Mouse (Mus musculus) midbrain, postnatal 0 days (tissue): ENCODE measurements around the gene Tspyl4. TPM values are rescaled to one million over a fixed set of nuclear protein-coding genes. Genes with fewer than 3 reads are reported as not detected.
"Not testable (repeated sequence)": the region's sequence is repeated elsewhere in the genome, so short reads cannot be mapped to it uniquely, and the experiment has no call there.

Source experiments
- ATAC-seq: fragments of 200-750 bp; cut with Nextera tagmentation; 2 replicates; pipeline ENCODE4 v1.8.0; 2017; ENCODE audit warnings: moderate number of reproducible peaks, mild to moderate bottlenecking, moderate TSS enrichment, moderate library complexity; ENCODE audit not compliant: low FRiP score
- DNase-seq: peaks from one replicate; pipeline ENCODE4 v3.0.0-alpha.2; 2015; ENCODE audit warnings: low spot score
- H3K27ac ChIP-seq: fragments of 300-500 bp; sonication (generic); 2 replicates; pipeline ENCODE4 v1.5.1; 2014; ENCODE audit warnings: low read depth, mild to moderate bottlenecking, low read length, mixed read lengths
- H3K27me3 ChIP-seq: fragments of 300-500 bp; sonication (generic); 2 replicates; pipeline ENCODE4 v1.6.1; 2014; ENCODE audit warnings: low read length, control low read depth, mixed read lengths; ENCODE audit not compliant: insufficient read depth
- H3K36me3 ChIP-seq: fragments of 300-500 bp; sonication (generic); 2 replicates; pipeline ENCODE4 v1.6.1; 2014; ENCODE audit warnings: low read length, control low read depth, mixed read lengths; ENCODE audit not compliant: insufficient read depth
- H3K4me1 ChIP-seq: fragments of 300-500 bp; sonication (generic); 2 replicates; pipeline ENCODE4 v1.6.1; 2014; ENCODE audit warnings: mild to moderate bottlenecking, control low read depth, antibody characterized with exemption, low read length, mixed read lengths; ENCODE audit not compliant: insufficient read depth
- H3K4me2 ChIP-seq: fragments of 300-500 bp; sonication (generic); 2 replicates; pipeline ENCODE4 v1.6.1; 2014; ENCODE audit warnings: low read depth, mild to moderate bottlenecking, low read length, mixed read lengths; ENCODE audit not compliant: poor library complexity, severe bottlenecking
- H3K4me3 ChIP-seq: fragments of 300-500 bp; sonication (generic); 2 replicates; pipeline ENCODE4 v1.5.1; 2014; ENCODE audit warnings: low read depth, mild to moderate bottlenecking, low read length, moderate library complexity
- H3K9ac ChIP-seq: fragments of 300-500 bp; sonication (generic); replicated peaks from 2 replicates; pipeline ENCODE4 v1.6.1; 2014; ENCODE audit warnings: mild to moderate bottlenecking, low read length, moderate library complexity, mixed read lengths; ENCODE audit not compliant: poor library complexity, severe bottlenecking
- H3K9me3 ChIP-seq: fragments of 300-500 bp; sonication (generic); 2 replicates; pipeline ENCODE4 v1.6.1; 2016; ENCODE audit warnings: low read length, control low read depth
- CTCF ChIP-seq: IDR thresholded peaks from 2 replicates; pipeline ENCODE4 v1.5.1; 2016; ENCODE audit warnings: antibody characterized with exemption, mild to moderate bottlenecking
- WGBS: fragments of 180-500 bp; shearing (Covaris S2); extraction: QIAGEN DNeasy Blood & Tissue Kit; methylation state at CpG from one replicate; pipeline ENCODE4 v1.1.7; 2014; 5-methylcytosine and 5-hydroxymethylcytosine counted together
- polyA plus RNA-seq: library from polyadenylated mRNA; unstranded; fragments of >200 nt; fragmentation: Nextera tagmentation; extraction: Ambion mirVana; gene quantifications from 2 replicates; pipeline ENCODE4 v1.2.1, GENCODE M21; 2015
- total RNA-seq: library from RNA; depleted of rRNA; stranded (reverse); fragments of >200 nt; gene quantifications from 2 replicates; pipeline ENCODE4 v1.2.3, GENCODE M21; 2014; rRNA removed

Gene Tspyl4
- total RNA-seq = 579 and 597 TPM in 2 replicates
- 508 and 510 TPM in 2 replicates for polyA plus RNA-seq

GRCm38 (mm10) chr10:34297299-34297979 lies at the start of gene Tspyl4:
TSS of gene Tspyl4 (plus strand) at chr10:34297442.
- under 1% methylated on average over 38 of the region's 38 CpGs for WGBS
- peak within 1 kb of the TSS; percentile 95 for H3K9ac ChIP-seq
- DNase-seq = peak; percentile 99
- H3K4me1 ChIP-seq = peaks cover 4% of the 10 kb centered on the region; the same call in 1 of the 2 replicates
- TF ChIP-seq CTCF = no peak
- no peaks in the 10 kb centered on the region; the same call in 1 of the 2 replicates for H3K36me3 ChIP-seq
- H3K4me3 ChIP-seq = peak within 1 kb of the TSS; percentile 71
- H3K27ac ChIP-seq = peak within 1 kb of the TSS; percentile 100
- peak within 1 kb of the TSS; percentile 96 for H3K4me2 ChIP-seq
- H3K9me3 ChIP-seq = no peaks in the 10 kb centered on the region
- no peaks in the 10 kb centered on the region for H3K27me3 ChIP-seq
- peak; percentile 98 for ATAC-seq

- H3K27ac ChIP-seq = no peak overlapping the region
- no peaks in the 10 kb centered on the region for H3K9me3 ChIP-seq
- no peak overlapping the region for H3K4me3 ChIP-seq
- H3K4me1 ChIP-seq = no peaks in the 10 kb centered on the region
- H3K36me3 ChIP-seq = no peaks in the 10 kb centered on the region
- no peak for DNase-seq
- ATAC-seq = no peak
- 46% methylated on average over 3 of the region's 3 CpGs for WGBS
- H3K9ac ChIP-seq = no peak overlapping the region
- TF ChIP-seq CTCF = no peak
- no peak overlapping the region for H3K4me2 ChIP-seq
- H3K27me3 ChIP-seq = no peaks in the 10 kb centered on the region
Observed at GRCm38 (mm10) chr10:34247757-34248156, 49.5 kb upstream of the Tspyl4 start.

GRCm38 (mm10) chr10:34249594-34249993 lies 47.6 kb upstream of the Tspyl4 start:
- Histone ChIP-seq H3K4me2 (no peak overlapping the region), H3K36me3 (no peaks in the 10 kb centered on the region), H3K4me1 (no peaks in the 10 kb centered on the region), H3K9me3 (no peaks in the 10 kb centered on the region), H3K4me3 (no peak overlapping the region), H3K9ac (no peak overlapping the region), H3K27me3 (no peaks in the 10 kb centered on the region), H3K27ac (no peak overlapping the region)
- ATAC-seq = no peak
- 69% methylated on average over 2 of the region's 2 CpGs for WGBS
- TF ChIP-seq CTCF = no peak
- no peak for DNase-seq

- H3K4me3 ChIP-seq, H3K9me3 ChIP-seq, ATAC-seq, DNase-seq, H3K4me1 ChIP-seq, H3K27me3 ChIP-seq, H3K27ac ChIP-seq, H3K36me3 ChIP-seq, H3K4me2 ChIP-seq, H3K9ac ChIP-seq: not testable (repeated sequence)
- WGBS = 88% methylated on average over 9 of the region's 9 CpGs
Observed at GRCm38 (mm10) chr10:34252833-34253232, 44.4 kb upstream of the Tspyl4 start.

- Histone ChIP-seq H3K4me2 (no peak overlapping the region), H3K4me3 (no peak overlapping the region), H3K9me3 (no peaks in the 10 kb centered on the region), H3K36me3 (no peaks in the 10 kb centered on the region), H3K4me1 (no peaks in the 10 kb centered on the region), H3K9ac (no peak overlapping the region), H3K27ac (no peak overlapping the region), H3K27me3 (no peaks in the 10 kb centered on the region)
- no peak for DNase-seq
- TF ChIP-seq CTCF = no peak
- 85% methylated on average over 4 of the region's 4 CpGs for WGBS
- no peak for ATAC-seq
Observed at GRCm38 (mm10) chr10:34265106-34265505, 32.1 kb upstream of the Tspyl4 start.

- ATAC-seq = no peak
- H3K4me3 ChIP-seq = no peak overlapping the region
- no peak overlapping the region for H3K4me2 ChIP-seq
- H3K36me3 ChIP-seq = no peaks in the 10 kb centered on the region
- no peak overlapping the region for H3K27ac ChIP-seq
- 81% methylated on average over 5 of the region's 5 CpGs for WGBS
- no peak overlapping the region for H3K9ac ChIP-seq
- DNase-seq = no peak
- no peak for TF ChIP-seq CTCF
- no peaks in the 10 kb centered on the region for H3K9me3 ChIP-seq
- H3K27me3 ChIP-seq = no peaks in the 10 kb centered on the region
- no peaks in the 10 kb centered on the region for H3K4me1 ChIP-seq
Observed at GRCm38 (mm10) chr10:34267312-34268070, 29.8 kb upstream of the Tspyl4 start.
